Mouse (Mus musculus) forebrain, embryonic 15.5 days (tissue): ENCODE data around the gene Agfg2. TPM values are rescaled to one million over a fixed set of nuclear protein-coding genes. Genes with fewer than 3 reads are reported as not detected.
"Not testable (repeated sequence)": the region's sequence is repeated elsewhere in the genome, so short reads cannot be mapped to it uniquely, and the experiment has no call there.

ENCODE experiments used
- ATAC-seq: fragments of 200-750 bp; cut with Nextera tagmentation; replicated peaks from 2 replicates; pipeline ENCODE4 v1.8.0; 2017; ENCODE audit warnings: mild to moderate bottlenecking, moderate TSS enrichment, moderate library complexity
- H3K27ac ChIP-seq: fragments of 300-500 bp; sonication (generic); replicated peaks from 2 replicates; pipeline ENCODE4 v1.5.1; 2015; ENCODE audit warnings: mild to moderate bottlenecking, inconsistent platforms
- H3K27me3 ChIP-seq: fragments of 300-500 bp; sonication (generic); 2 replicates; pipeline ENCODE4 v1.6.1; 2015; ENCODE audit warnings: inconsistent platforms
- H3K36me3 ChIP-seq: fragments of 300-500 bp; sonication (generic); 2 replicates; pipeline ENCODE4 v1.6.1; 2015; ENCODE audit warnings: mild to moderate bottlenecking, inconsistent platforms
- H3K4me1 ChIP-seq: fragments of 300-500 bp; sonication (generic); 2 replicates; pipeline ENCODE4 v1.6.1; 2015; ENCODE audit warnings: inconsistent platforms
- H3K4me2 ChIP-seq: fragments of 300-500 bp; sonication (generic); replicated peaks from 2 replicates; pipeline ENCODE4 v1.6.1; 2015; ENCODE audit warnings: mild to moderate bottlenecking, inconsistent platforms
- H3K4me3 ChIP-seq: fragments of 300-500 bp; sonication (generic); 2 replicates; pipeline ENCODE4 v1.5.1; 2015; ENCODE audit warnings: mild to moderate bottlenecking, inconsistent platforms
- H3K9ac ChIP-seq: fragments of 300-500 bp; sonication (generic); replicated peaks from 2 replicates; pipeline ENCODE4 v1.6.1; 2015; ENCODE audit warnings: mild to moderate bottlenecking, inconsistent platforms
- H3K9me3 ChIP-seq: fragments of 300-500 bp; sonication (generic); 2 replicates; pipeline ENCODE4 v1.6.1; 2016; ENCODE audit warnings: inconsistent platforms
- WGBS: fragments of 180-500 bp; shearing (Covaris S2); methylation state at CpG from one replicate; pipeline ENCODE4 v1.1.7; 2015; ENCODE audit warnings: mixed read lengths; 5-methylcytosine and 5-hydroxymethylcytosine counted together
- polyA plus RNA-seq: library from polyadenylated mRNA; unstranded; fragments of >200 nt; fragmentation: Nextera tagmentation; extraction: Ambion mirVana; gene quantifications from 2 replicates; pipeline ENCODE4 v1.2.1, GENCODE M21; 2015

Gene Agfg2
- 21.2 and 22.7 TPM in 2 replicates for polyA plus RNA-seq

DNA sequence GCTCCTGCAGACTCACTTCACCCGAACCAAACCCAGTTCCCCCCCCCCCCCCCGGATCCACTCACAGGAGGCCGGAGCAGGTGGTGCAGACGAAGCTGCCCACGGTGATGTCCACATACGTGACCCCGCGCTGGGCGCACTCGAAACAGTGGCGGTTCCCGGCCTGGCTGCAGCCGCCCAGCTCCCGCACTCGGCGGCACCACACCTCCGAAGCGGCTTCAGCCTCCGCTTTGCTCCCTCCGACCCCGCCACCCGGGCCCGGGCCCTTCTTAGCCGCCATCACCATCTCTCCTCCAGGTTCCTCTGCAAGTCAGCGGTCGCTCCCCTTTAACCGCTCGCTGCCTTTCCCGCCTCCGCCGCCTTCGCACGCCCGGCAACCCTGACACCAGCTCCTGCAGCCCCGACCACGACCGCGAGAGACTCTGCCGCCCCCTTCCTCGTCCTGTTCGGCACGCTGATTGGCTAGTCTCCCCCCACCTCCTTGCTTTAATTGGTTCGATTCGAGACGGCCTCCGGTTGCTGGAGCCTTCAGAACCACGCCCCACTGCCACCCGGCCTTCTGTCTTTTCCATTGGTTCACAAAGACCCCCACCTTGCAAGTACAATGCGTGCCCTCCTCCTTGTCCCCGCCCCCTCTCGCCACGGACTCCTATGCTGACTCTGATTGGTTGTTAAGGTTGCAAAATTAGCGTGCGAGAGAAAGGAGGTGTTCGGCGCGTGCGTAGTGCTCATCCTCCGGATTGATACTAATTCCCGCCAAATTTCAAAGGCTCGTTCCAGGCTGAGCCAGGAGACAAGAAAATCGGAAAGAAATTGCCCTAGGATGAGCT lies at the start of gene Agfg2:
TSS of gene Agfg2 (minus strand) at position 433 of the 830 bp plus-strand sequence.
- H3K9ac ChIP-seq, result peak within 1 kb of the TSS; percentile 63
- H3K4me2 ChIP-seq, result peak within 1 kb of the TSS; percentile 87
- no peaks in the 10 kb centered on the region for H3K9me3 ChIP-seq
- peak; percentile 100 for ATAC-seq
- no peaks in the 10 kb centered on the region for H3K36me3 ChIP-seq
- peak within 1 kb of the TSS; percentile 82 for H3K27ac ChIP-seq
- H3K4me3 ChIP-seq, result peak within 1 kb of the TSS; percentile 82
- WGBS, result under 1% methylated on average over 61 of the region's 62 CpGs
- peaks cover 27% of the 10 kb centered on the region for H3K4me1 ChIP-seq
- H3K27me3 ChIP-seq, result no peaks in the 10 kb centered on the region

DNA sequence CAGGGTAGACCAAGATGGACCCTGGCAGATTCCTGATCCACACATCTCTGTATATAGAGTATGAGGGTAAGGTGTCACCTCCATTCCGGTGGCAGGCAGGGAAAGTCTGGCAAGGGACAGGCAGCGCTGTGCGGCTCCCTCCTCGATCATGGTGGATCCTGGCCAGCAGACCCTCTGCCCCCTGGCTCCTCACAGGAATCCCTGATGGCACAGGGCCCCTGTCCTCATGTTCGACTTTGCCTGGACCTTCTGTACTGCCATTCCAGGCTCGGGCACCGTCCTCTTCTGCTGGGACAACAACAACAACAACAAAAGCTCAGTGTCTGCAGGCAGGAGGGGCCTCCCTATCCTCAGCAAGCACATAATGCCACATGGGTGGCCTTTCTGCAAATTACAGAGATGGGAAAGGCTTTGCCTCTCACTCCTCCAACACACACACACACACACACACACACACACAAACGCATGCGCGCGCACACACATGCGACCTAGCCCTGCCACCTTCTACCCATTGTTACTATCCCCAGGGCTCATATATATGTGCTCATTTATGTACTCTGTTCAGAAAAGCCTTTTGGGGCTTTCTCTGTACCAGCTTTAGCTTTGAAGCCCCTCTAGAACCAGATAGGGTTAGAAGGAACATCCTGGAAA lies 49.2 kb upstream of the Agfg2 start:
- 9% methylated on average over 12 of the region's 12 CpGs for WGBS
- Histone ChIP-seq H3K36me3 (peaks cover 49% of the 10 kb centered on the region), H3K27ac (peak overlapping the region; percentile 99), H3K27me3 (no peaks in the 10 kb centered on the region), H3K4me1 (peaks cover 62% of the 10 kb centered on the region), H3K4me2 (peak overlapping the region; percentile 58), H3K4me3 (peak overlapping the region; percentile 35), H3K9ac (peak overlapping the region; percentile 41), H3K9me3 (no peaks in the 10 kb centered on the region)
- peak; percentile 70 for ATAC-seq

DNA sequence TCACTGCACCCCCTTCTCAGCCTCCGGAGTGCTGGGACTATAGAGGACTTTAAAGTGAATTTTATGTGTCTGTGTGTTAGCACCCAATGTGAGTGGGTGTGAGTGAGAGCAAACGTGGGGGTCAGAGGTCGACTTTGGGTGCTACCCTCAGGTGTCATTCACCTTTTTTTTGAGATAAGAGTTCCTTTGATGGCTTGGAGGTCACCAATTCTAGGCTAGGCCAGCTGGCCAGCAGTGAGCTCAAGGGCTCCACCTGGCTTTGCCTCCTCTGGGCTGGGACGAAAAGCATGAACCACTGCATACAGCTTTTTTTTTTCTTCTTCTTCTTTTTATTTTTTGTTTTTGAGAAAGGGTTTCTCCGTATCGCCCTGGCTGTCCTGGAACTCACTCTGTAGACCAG lies 42.2 kb upstream of the Agfg2 start:
- ATAC-seq, result no peak
- 79% methylated on average over 6 of the region's 6 CpGs for WGBS
- no peak overlapping the region for H3K4me3 ChIP-seq
- H3K4me2 ChIP-seq, result no peak overlapping the region
- H3K27me3 ChIP-seq, result no peaks in the 10 kb centered on the region
- no peaks in the 10 kb centered on the region for H3K9me3 ChIP-seq
- peaks cover 9% of the 10 kb centered on the region for H3K4me1 ChIP-seq
- H3K27ac ChIP-seq, result no peak overlapping the region
- peaks cover 25% of the 10 kb centered on the region for H3K36me3 ChIP-seq
- H3K9ac ChIP-seq, result no peak overlapping the region

DNA sequence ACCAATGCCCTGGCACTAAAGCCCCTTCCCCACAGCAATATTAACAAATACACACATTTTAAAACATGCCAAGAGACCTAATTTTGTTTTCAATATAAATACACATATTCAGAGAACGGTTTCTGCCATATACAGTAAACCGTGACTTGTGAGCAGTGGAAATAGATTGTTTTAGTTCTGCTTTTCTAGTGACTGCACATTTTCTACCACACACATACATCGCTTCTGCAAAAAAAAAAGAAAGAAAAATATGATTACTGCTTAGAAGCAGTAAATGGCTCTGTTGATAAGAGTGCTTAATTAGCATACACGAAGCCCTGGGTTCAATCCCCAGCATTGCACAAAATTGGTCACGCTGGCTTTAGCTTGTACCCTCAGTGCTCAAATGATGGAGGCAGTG lies 39.3 kb upstream of the Agfg2 start:
- Histone ChIP-seq H3K27me3 (no peaks in the 10 kb centered on the region), H3K27ac (no peak overlapping the region), H3K4me2 (no peak overlapping the region), H3K36me3 (peaks cover 3% of the 10 kb centered on the region), H3K4me3 (no peak overlapping the region), H3K9ac (no peak overlapping the region), H3K4me1 (no peaks in the 10 kb centered on the region), H3K9me3 (no peaks in the 10 kb centered on the region)
- ATAC-seq, result no peak
- 93% methylated on average over 5 of the region's 5 CpGs for WGBS

DNA sequence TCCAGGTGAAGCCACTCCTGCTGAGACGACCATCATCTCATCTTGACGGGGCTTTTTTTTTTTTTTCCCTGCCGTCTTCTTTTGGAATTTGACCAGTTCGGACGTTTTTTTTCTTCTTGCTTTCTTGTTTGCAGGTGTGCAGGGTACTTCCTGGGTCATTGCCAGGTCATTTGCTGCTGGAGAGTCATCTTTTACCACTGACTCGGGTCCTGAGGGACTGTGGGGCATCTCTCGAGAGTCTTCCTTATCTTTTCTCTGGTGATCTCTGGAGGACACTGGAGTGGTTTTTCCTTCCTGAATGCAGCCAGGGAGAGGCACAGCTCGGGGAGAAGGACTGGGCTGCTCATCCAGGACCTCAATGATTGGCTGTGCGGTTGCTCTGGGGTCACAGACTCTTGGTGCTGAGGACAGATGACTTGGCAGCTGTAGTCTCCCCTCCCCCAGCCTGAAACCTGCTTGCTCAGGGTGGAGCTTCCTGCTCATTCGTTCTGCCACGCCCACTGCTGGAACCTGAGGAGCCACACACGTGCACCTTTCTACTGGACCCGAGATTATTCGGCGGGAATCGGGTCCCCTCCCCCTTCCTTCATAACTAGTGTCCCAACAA lies 36.1 kb upstream of the Agfg2 start:
- not testable (repeated sequence) for H3K9me3 ChIP-seq, H3K4me2 ChIP-seq, H3K27ac ChIP-seq, H3K9ac ChIP-seq, H3K4me3 ChIP-seq, H3K27me3 ChIP-seq, H3K4me1 ChIP-seq, H3K36me3 ChIP-seq, ATAC-seq
- WGBS, result 29% methylated on average over 11 of the region's 16 CpGs

DNA sequence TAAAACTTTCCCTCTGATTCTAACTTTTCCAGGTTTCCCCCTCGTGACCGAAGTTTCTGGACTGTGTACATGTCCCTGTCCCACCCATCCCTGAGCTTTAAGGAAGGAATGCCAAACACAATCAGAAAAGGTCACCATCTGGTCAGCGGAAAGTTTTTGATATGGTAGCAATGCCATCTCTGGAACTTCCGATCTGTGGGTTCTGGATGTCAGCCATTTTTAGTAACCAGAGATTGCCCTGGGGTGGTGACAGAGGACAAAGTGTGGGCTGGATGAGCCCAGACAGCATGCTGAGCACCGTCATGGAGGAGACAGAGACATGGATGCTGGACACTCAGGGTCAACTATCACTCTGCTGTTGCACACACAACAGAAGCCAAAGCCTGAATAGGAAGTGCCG lies 34.6 kb upstream of the Agfg2 start:
- Histone ChIP-seq H3K27me3 (no peaks in the 10 kb centered on the region), H3K4me1 (no peaks in the 10 kb centered on the region), H3K9ac (no peak overlapping the region), H3K27ac (no peak overlapping the region), H3K4me2 (no peak overlapping the region), H3K36me3 (no peaks in the 10 kb centered on the region), H3K9me3 (no peaks in the 10 kb centered on the region), H3K4me3 (no peak overlapping the region)
- WGBS, result 94% methylated on average over 6 of the region's 6 CpGs
- no peak for ATAC-seq

DNA sequence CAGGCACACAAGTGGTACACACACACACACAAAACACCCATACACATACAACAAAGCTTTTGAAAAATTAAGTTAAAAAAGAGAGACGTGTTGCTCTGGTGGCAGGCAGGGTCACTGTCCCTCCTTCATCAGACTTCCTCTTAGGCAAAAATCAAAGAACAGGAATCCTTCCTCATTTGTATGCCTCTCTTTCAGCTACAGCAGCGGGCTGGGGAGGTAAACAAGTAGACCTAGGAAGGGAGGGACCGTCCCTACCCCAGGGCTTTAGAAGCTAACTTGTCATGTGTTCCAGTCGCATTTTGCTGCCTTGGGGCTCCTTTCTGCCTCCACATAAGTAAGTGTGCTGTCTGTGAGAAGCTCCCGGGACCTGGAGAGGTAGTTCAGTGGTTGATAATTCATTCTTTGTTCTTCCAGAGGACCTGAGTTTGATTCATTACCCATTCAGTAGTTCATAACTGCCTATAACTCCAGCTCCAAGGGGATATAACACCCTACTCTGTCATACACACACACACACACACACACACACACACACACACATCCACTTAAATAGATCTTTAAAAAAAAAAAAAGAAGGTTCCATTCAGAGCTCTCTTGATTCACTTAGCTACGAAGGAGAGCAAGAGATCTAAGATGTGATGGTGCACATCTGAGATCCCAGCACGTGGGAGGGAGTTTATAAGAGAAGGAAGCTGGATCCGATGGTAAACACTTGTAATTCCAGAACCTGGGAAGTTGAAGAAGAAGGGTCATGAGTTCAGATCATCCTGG lies 33.7 kb upstream of the Agfg2 start:
- no peaks in the 10 kb centered on the region for H3K9me3 ChIP-seq
- no peaks in the 10 kb centered on the region for H3K4me1 ChIP-seq
- no peak overlapping the region for H3K4me3 ChIP-seq
- no peak overlapping the region for H3K27ac ChIP-seq
- no peak overlapping the region for H3K4me2 ChIP-seq
- no peaks in the 10 kb centered on the region for H3K27me3 ChIP-seq
- no peak for ATAC-seq
- no peaks in the 10 kb centered on the region for H3K36me3 ChIP-seq
- no peak overlapping the region for H3K9ac ChIP-seq
- WGBS, result 65% methylated on average over 8 of the region's 8 CpGs

DNA sequence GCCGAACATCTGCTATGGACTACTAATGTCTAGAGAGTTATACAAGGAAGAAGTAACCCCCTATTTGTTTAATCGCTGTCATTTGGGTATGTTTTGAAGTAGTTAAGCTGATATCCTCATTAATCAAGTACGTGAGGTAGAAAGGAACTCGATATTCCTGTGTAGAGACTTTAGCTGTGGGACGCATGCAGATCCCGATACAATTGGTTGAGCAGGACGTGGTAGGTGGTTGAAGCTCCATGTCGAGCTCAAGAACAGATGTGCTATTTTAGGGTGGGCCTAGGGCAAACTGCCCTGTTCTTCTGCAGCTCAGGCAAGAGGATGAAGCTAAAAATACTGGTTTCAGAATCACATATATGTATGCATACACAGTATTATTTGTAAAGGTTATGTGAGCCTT lies 31.2 kb upstream of the Agfg2 start:
- 80% methylated on average over 8 of the region's 8 CpGs for WGBS
- no peaks in the 10 kb centered on the region for H3K4me1 ChIP-seq
- H3K36me3 ChIP-seq, result no peaks in the 10 kb centered on the region
- ATAC-seq, result no peak
- no peak overlapping the region for H3K4me3 ChIP-seq
- no peak overlapping the region for H3K4me2 ChIP-seq
- H3K9ac ChIP-seq, result no peak overlapping the region
- no peaks in the 10 kb centered on the region for H3K27me3 ChIP-seq
- H3K27ac ChIP-seq, result no peak overlapping the region
- no peaks in the 10 kb centered on the region for H3K9me3 ChIP-seq

DNA sequence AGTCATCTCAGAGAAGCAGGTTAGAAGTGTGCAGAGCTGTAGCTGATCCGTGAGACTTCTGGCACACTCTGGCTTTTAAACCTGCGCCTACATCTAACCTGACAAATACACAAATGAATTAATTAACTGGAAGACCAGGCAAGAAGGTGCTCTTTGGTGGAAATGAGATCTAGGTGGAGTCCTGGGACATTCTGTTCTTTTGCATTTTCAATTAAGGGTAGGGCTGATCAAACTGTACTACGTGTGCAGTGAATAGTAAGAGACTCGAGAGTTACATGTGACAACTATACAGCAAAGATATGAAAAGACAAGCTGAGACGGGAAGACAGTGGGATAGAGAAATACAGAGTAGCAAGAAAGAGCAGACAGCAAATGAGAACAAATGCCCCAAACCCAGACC lies 28.9 kb upstream of the Agfg2 start:
- H3K27ac ChIP-seq, result no peak overlapping the region
- no peak overlapping the region for H3K9ac ChIP-seq
- WGBS, result 74% methylated on average over 5 of the region's 5 CpGs
- no peaks in the 10 kb centered on the region for H3K36me3 ChIP-seq
- no peaks in the 10 kb centered on the region for H3K27me3 ChIP-seq
- H3K4me2 ChIP-seq, result no peak overlapping the region
- H3K4me3 ChIP-seq, result no peak overlapping the region
- no peaks in the 10 kb centered on the region for H3K9me3 ChIP-seq
- H3K4me1 ChIP-seq, result no peaks in the 10 kb centered on the region
- no peak for ATAC-seq

DNA sequence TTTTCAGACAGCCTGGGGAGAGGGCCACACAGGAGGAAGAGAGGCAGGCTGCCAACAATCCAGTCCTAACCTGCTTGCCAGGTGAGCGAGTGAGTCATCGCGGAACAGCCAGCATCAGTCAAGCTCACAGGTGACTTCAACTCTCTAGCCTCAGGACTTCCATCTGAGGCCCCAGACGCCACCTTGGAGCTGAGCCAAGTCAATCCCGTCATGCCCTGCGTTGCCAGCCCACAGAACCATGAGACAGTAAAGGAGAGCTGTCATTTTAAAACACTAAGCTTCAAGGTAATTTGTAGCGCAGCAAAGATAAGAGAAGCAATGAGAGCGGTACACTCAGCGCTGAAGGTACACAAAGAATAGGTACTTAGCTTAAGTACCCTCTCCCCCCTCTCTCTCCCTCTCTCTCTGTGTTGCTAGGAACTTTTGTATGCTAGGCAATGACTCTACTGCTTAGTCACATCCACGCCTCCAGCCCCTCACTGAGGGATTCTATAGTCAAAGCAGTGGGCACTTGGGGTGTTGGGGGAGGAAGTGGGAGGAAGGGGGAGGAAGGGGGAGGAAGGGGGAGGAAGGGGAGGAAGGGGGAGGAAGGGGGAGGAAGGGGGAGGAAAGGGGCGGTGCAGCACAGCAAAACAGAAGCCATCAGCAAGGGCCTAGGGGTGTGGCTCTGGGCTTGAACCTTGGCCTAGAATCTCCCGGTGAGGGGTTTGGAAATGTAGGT lies 22.5 kb upstream of the Agfg2 start:
- no peaks in the 10 kb centered on the region for H3K9me3 ChIP-seq
- no peaks in the 10 kb centered on the region for H3K36me3 ChIP-seq
- no peak overlapping the region for H3K4me3 ChIP-seq
- 0 out of 2 replicates have a peak overlapping the region, but pooled peaks have one; percentile 11 for H3K27ac ChIP-seq
- no peak overlapping the region for H3K9ac ChIP-seq
- no peak for ATAC-seq
- 40% methylated on average over 12 of the region's 12 CpGs for WGBS
- H3K27me3 ChIP-seq, result no peaks in the 10 kb centered on the region
- peaks cover 8% of the 10 kb centered on the region for H3K4me1 ChIP-seq
- no peak overlapping the region; the same call in 1 of the 2 replicates for H3K4me2 ChIP-seq

DNA sequence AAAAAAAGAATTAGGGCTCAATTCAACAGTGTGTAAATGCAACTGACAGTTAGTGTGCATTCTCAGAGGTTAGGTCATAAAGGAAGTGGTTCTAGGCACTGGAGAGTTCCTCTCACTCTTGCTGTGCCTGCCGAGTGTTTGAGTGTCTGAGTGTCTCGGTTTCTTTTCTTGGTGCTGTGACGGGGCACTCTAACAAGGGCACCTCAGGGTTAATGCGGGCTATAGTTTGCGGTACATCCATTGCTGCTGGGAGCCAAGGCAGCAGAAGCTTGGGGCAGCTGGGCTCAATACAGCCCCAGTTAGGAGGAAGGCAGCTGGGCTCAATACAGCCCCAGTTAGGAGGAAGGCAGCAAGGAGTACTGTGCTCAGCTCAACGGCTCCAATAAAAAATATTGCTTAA lies 20.7 kb upstream of the Agfg2 start:
- Histone ChIP-seq H3K27ac (no peak overlapping the region), H3K27me3 (no peaks in the 10 kb centered on the region), H3K4me1 (peaks cover 8% of the 10 kb centered on the region), H3K9me3 (no peaks in the 10 kb centered on the region), H3K9ac (no peak overlapping the region), H3K4me2 (no peak overlapping the region), H3K36me3 (no peaks in the 10 kb centered on the region), H3K4me3 (no peak overlapping the region)
- WGBS, result 46% methylated on average over 6 of the region's 6 CpGs
- ATAC-seq, result no peak
